Mouse (Mus musculus) G1E-ER4 (cell line): Measurements from ENCODE around the gene Ccdc189. TPM values are rescaled to one million over a fixed set of nuclear protein-coding genes. Genes with fewer than 3 reads are reported as not detected.

Source experiments
- GATA1 ChIP-seq: IDR thresholded peaks from one replicate; pipeline ENCODE4 v1.8.0; 2012; ENCODE audit warnings: low read length, inconsistent platforms
- polyA plus RNA-seq: library from polyadenylated mRNA; stranded (reverse); fragments of >175 nt; gene quantifications from 2 replicates; pipeline ENCODE4 v1.2.3, GENCODE M21; 2012

The Ccdc189 gene
- polyA plus RNA-seq, 1 experiment = 2.8 TPM

DNA sequence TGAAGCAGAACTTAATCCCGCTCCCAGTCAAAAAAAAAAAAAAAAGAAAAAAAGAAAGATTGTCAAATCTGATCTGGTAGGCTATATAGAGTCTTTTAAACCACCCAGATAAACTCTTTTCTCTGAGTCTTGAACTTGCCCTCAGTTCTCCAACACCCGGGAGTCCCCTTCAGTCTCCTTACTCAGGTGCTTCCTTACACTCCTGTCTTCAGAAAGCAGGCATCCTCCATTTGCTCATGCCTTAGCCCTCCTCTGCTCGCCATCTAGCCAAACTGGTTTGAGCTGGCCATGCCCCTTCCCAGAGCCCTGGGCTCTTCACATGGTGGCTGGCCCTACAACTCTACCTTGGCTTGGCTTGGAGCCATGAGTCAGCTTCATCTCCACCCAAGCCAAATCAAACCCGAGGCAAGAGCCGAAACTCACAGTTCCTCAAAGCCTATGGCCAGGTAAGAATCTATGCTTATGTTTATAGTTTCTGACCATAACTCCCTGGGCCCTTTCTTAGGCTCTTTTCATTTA, 27.0 kb downstream of the Ccdc189 start, which contains the start of gene Tmem265:
Tmem265 (plus strand) TSS at position 51 of the 519 bp plus-strand sequence.
- TF ChIP-seq GATA1 = no peak

DNA sequence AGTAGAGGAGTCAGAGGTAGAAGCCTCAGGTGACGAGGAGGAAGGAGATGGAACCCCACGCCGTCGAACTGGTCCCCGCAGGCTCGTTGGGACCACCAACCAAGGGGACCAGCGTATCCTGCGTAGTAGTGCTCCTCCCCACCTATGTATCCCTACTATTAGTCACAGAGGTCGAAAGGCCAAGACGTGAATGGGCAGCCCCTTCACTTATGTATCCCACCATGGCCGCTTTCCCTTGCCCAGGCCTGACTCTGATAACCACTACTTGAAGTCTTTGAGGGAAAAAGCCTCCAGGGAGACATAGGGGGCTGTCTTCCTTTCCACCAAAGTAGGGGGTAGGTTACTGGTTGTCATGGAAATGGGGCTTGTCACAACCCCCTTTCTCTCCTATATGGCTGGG, 27.8 kb downstream of the Ccdc189 start:
- no peak for TF ChIP-seq GATA1

DNA sequence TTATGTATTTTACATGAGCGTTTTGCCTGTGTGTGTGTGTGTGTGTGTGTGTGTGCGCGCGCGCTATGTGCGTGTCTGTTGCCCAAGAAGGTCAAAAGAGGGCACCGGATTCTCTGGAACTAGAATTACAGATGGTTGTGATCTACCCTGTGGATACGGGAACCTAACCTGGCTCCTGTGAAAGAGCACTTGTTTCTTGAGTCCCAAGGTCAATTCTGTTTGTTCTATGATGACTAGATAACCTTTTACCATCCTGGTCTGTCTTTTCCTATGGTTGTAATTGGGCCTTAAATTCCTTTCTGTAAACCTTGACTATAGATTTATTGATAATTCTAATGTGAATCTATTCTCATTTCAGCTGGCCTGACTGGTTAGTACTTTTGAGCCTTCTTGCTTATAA, 36.8 kb downstream of the Ccdc189 start:
- no peak for TF ChIP-seq GATA1

DNA sequence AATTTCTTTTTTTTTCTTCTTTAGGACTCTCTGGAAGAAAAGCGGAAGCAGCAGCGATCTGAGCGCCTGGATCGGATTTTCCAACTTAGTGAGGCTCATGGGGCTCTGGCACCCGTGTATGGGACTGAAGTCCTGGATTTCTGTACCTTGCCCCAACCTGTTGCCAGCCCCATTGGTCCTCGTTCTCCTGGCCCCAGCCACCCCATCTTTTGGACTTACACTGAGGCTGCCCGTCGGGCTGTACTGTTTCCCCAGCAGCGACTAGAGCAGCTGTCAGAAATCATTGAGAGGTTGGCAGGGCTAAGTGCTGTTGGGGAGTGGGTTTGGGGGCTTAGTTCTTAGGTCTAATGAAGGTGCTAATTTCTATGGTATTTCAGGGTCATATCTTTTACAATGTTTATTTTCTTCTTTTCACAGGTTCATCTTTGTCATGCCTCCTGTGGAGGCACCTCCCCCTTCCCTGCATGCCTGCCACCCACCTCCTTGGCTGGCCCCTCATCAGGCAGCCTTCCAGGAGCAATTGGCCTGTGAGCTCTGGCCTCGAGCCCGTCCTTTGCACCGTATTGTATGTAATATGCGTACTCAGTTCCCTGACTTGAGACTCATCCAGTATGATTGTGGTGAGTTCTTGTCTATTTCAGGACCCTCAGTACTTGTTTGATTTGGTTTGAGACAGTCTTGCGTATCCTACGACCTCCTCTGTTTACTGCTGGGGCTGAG, 39.1 kb downstream of the Ccdc189 start:
- no peak for TF ChIP-seq GATA1

DNA sequence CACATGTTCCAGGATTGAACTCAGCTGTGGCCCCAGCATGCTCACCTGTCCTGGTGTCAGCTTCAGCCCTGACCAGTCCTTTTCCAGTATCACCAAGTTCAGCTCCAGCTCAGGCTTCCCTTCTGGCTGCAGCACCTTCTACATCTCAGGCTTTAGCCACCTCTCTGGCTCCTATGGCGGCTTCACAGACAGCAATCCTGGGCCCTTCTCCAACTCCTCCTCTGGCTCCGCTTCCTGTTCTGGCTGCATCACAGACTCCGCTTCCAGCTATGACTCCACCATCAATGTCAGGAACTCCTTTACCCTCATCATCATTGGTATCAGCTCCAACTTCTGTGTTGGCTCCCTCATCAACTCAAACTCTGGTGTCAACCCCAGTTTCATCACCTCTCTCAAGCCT, 46.7 kb downstream of the Ccdc189 start:
- no peak for TF ChIP-seq GATA1

Other genes with a start within 250 kb of the Ccdc189 start
- 28.1 and 30.7 TPM in 2 replicates for gene Zfp768, start 243.0 kb downstream of the Ccdc189 start, polyA plus RNA-seq
- gene Zfp747, start 212.5 kb downstream of the Ccdc189 start, polyA plus RNA-seq = 4.3 TPM in 2 replicates
- gene 9130019O22Rik, start 201.4 kb downstream of the Ccdc189 start, polyA plus RNA-seq = 1.1 and 1.4 TPM in 2 replicates
- 7.2 and 9.7 TPM in 2 replicates for gene E430018J23Rik, start 195.0 kb downstream of the Ccdc189 start, polyA plus RNA-seq
- gene Zfp764, start 181.8 kb downstream of the Ccdc189 start, polyA plus RNA-seq = 0.25 and 0.35 TPM in 2 replicates
- gene Zfp688, start 166.5 kb downstream of the Ccdc189 start, polyA plus RNA-seq = 12.7 and 18.3 TPM in 2 replicates
- gene Zfp689, start 139.4 kb downstream of the Ccdc189 start, polyA plus RNA-seq = 15.2 and 16.3 TPM in 2 replicates
- 62.8 and 67.0 TPM in 2 replicates for gene Prr14, start 129.0 kb downstream of the Ccdc189 start, polyA plus RNA-seq
- gene Fbrs, start 109.4 kb downstream of the Ccdc189 start, polyA plus RNA-seq = 545 and 623 TPM in 2 replicates
- 43.4 and 44.6 TPM in 2 replicates for gene Srcap, start 76.6 kb downstream of the Ccdc189 start, polyA plus RNA-seq
- gene Gm42715, start 69.0 kb downstream of the Ccdc189 start, polyA plus RNA-seq = 20.8 and 23.3 TPM in 2 replicates
- 0.48 and 1.3 TPM in 2 replicates for gene Tmem265, start 27.2 kb downstream of the Ccdc189 start, polyA plus RNA-seq
- 22.2 and 39.6 TPM in 2 replicates for gene Phkg2, start 15.3 kb downstream of the Ccdc189 start, polyA plus RNA-seq
- 49.0 and 49.7 TPM in 2 replicates for gene Rnf40, start 172 bp upstream of the Ccdc189 start, polyA plus RNA-seq
- gene Zfp629, start 27.2 kb upstream of the Ccdc189 start, polyA plus RNA-seq = 21.6 and 22.6 TPM in 2 replicates
- 375 and 505 TPM in 2 replicates for gene Bcl7c, start 120.3 kb upstream of the Ccdc189 start, polyA plus RNA-seq
- gene Ctf1, start 124.1 kb upstream of the Ccdc189 start, polyA plus RNA-seq = 2.8 and 3.7 TPM in 2 replicates
- not detected in 2 replicates for gene Ctf2, start 143.6 kb upstream of the Ccdc189 start, polyA plus RNA-seq
- 76.2 and 91.2 TPM in 2 replicates for gene Fbxl19, start 155.9 kb upstream of the Ccdc189 start, polyA plus RNA-seq
- 32.0 and 33.6 TPM in 2 replicates for gene Orai3, start 181.2 kb upstream of the Ccdc189 start, polyA plus RNA-seq
- gene Setd1a, start 188.1 kb upstream of the Ccdc189 start, polyA plus RNA-seq = 99.0 and 114 TPM in 2 replicates
- gene Gm49388, start 197.0 kb upstream of the Ccdc189 start, polyA plus RNA-seq = 2.5 and 4.3 TPM in 2 replicates
- gene Hsd3b7, start 212.0 kb upstream of the Ccdc189 start, polyA plus RNA-seq = 12.7 and 27.1 TPM in 2 replicates
- 85.1 and 93.9 TPM in 2 replicates for gene Stx4a, start 235.7 kb upstream of the Ccdc189 start, polyA plus RNA-seq
- 0.06 and 0.10 TPM in 2 replicates for gene Stx1b, start 236.0 kb upstream of the Ccdc189 start, polyA plus RNA-seq